Mouse (Mus musculus) cerebellum, adult 8-10 months (tissue): ENCODE results near the gene Dusp14.

Experiments
- DNase-seq: peaks from one replicate; pipeline ENCODE4 v3.0.0; 2022

Gene Dusp14

GRCm38 (mm10) chr11:84069034-84069370, at the start of gene Dusp14:
TSS of gene Dusp14 (minus strand) at chr11:84069261.
- no peak for DNase-seq

GRCm38 (mm10) chr11:84117431-84117830, 48.4 kb upstream of the Dusp14 start:
- DNase-seq, result no peak

GRCm38 (mm10) chr11:84116221-84116620, 47.2 kb upstream of the Dusp14 start:
- DNase-seq, result no peak

GRCm38 (mm10) chr11:84115646-84116045, 46.6 kb upstream of the Dusp14 start:
- no peak for DNase-seq

- no peak for DNase-seq
These were observed 44.6 kb upstream of the Dusp14 start for GRCm38 (mm10) chr11:84113623-84114022.

- DNase-seq, result no peak
These were observed 38.1 kb upstream of the Dusp14 start for GRCm38 (mm10) chr11:84107137-84107536.

- no peak for DNase-seq
These were observed 35.0 kb upstream of the Dusp14 start for GRCm38 (mm10) chr11:84104036-84104435.

- DNase-seq, result no peak
These were observed 32.1 kb upstream of the Dusp14 start for GRCm38 (mm10) chr11:84101182-84101581.

- DNase-seq, result no peak
These were observed 28.4 kb upstream of the Dusp14 start for GRCm38 (mm10) chr11:84097251-84097998.

- no peak for DNase-seq
These were observed 26.0 kb upstream of the Dusp14 start for GRCm38 (mm10) chr11:84095084-84095483.

GRCm38 (mm10) chr11:84090572-84090971, 21.5 kb upstream of the Dusp14 start:
- DNase-seq, result no peak

GRCm38 (mm10) chr11:84081901-84082300, 12.8 kb upstream of the Dusp14 start:
- DNase-seq, result no peak

- DNase-seq, result no peak
These were observed 11.3 kb upstream of the Dusp14 start for GRCm38 (mm10) chr11:84080327-84080726.

GRCm38 (mm10) chr11:84079887-84080286, 10.8 kb upstream of the Dusp14 start:
- DNase-seq, result no peak

GRCm38 (mm10) chr11:84079361-84079760, 10.3 kb upstream of the Dusp14 start:
- DNase-seq, result no peak

- no peak for DNase-seq
These were observed 9.5 kb upstream of the Dusp14 start for GRCm38 (mm10) chr11:84078601-84079000.

GRCm38 (mm10) chr11:84077008-84077407, 7.9 kb upstream of the Dusp14 start:
- no peak for DNase-seq

GRCm38 (mm10) chr11:84073816-84074764, 5.0 kb upstream of the Dusp14 start:
- no peak for DNase-seq

- no peak for DNase-seq
These were observed 4.0 kb upstream of the Dusp14 start for GRCm38 (mm10) chr11:84072904-84073651.

GRCm38 (mm10) chr11:84068191-84069033, 649 bp downstream of the Dusp14 start:
- DNase-seq, result peak; percentile 73

- DNase-seq, result peak; percentile 59
These were observed 1.3 kb downstream of the Dusp14 start for GRCm38 (mm10) chr11:84067720-84068190.
